Mouse (Mus musculus): ENCODE results near the gene Gm5150. TPM values are rescaled to one million over a fixed set of nuclear protein-coding genes. Genes with fewer than 3 reads are reported as not detected.

The Gm5150 gene
- total and polyA plus RNA-seq, 3 experiments = not detected

DNA sequence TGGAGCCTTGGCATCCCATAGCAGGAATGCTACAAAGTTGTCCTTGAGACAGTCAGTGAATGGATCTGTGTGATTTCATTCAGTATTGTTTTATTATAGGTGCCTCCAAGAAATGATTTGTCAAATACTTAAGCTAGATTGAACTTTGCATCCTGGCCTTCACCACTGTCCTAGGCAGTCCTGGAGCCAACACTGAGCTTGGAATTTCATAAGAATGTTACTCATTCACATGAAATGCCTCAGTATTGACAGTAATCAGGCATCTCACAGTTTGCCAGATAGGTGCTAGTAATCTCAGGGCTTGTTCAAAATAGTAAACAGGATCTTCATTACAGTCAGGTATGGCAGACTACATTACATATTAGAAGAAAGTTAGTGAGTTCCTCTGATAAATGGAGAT lies 49.3 kb downstream of the Gm5150 start:
- no peak overlapping the region for H3K27ac ChIP-seq (ENCODE audit: insufficient read depth, low read depth)
- no peak for DNase-seq (ENCODE audit: extremely low read depth)
- H3K4me3 ChIP-seq (replicated peaks in 1 of 3; ENCODE audit: low read depth in 2 of 3, low read length in 2 of 3, poor library complexity in 1 of 3) = no peak overlapping the region
- no peak overlapping the region for H3K9ac ChIP-seq (ENCODE audit: insufficient read depth, low read depth)
- H3K4me1 ChIP-seq (ENCODE audit: control insufficient read depth in 1 of 2, insufficient read depth in 2 of 2) = no peaks in the 10 kb centered on the region
- TF ChIP-seq MAZ (IDR thresholded peaks at IDR 0.05; ENCODE audit: low read depth, low read length) (no peak), UBTF (IDR thresholded peaks at IDR 0.05; ENCODE audit: low read depth, low read length) (no peak), RAD21 (IDR thresholded peaks at IDR 0.05; ENCODE audit: low read depth, low read length) (no peak), KAT2A (IDR thresholded peaks at IDR 0.05; ENCODE audit: insufficient replicate concordance, low read length) (no peak), USF1 (IDR thresholded peaks at IDR 0.05; ENCODE audit: low read depth, low read length) (no peak), ZNF384 (IDR thresholded peaks at IDR 0.05; ENCODE audit: low read depth, low read length) (no peak), JUND (conservative IDR thresholded peaks at IDR 0.05; ENCODE audit: low read depth, low read length) (no peak)
- H3K79me2 ChIP-seq (replicated peaks; ENCODE audit: control insufficient read depth, extremely low read depth, insufficient read depth, poor library complexity, severe bottlenecking) = no peaks in the 10 kb centered on the region
- in situ Hi-C loops (cut with MboI; ENCODE audit: low pct_ligation_motif_present, low pct_unique_long_range_greater_than_20kb, low sequenced_read_pairs) = no loop called here
- peaks cover 3% of the 10 kb centered on the region for H3K9me3 ChIP-seq (replicated peaks; ENCODE audit: low read length)
- H3K36me3 ChIP-seq (replicated peaks in 1 of 2; ENCODE audit: control insufficient read depth in 1 of 2, insufficient read depth in 1 of 2, low read length in 1 of 2) = no peaks in the 10 kb centered on the region
- dilution Hi-C loops (cut with MboI; ENCODE audit: extremely low pct_ligation_motif_present, extremely low pct_unique_long_range_greater_than_20kb, low sequenced_read_pairs) = no loop called here
- H3K27me3 ChIP-seq (replicated peaks) = no peaks in the 10 kb centered on the region
- H3K4me2 ChIP-seq (ENCODE audit: insufficient read depth, low read depth, poor library complexity, severe bottlenecking) = no peak overlapping the region

Other genes starting within 250 kb of the Gm5150 start
- not detected in 2 replicates for gene Sirpb1c, start 157.9 kb downstream of the Gm5150 start, total RNA-seq (2012; rRNA removed)
- not detected in 2 replicates for gene Sirpb1c, start 157.9 kb downstream of the Gm5150 start, total RNA-seq (2014; rRNA removed)
- not detected in 2 replicates for gene Sirpb1c, start 157.9 kb downstream of the Gm5150 start, polyA plus RNA-seq (2012; ENCODE audit: insufficient read length, low read depth)

All from CH12.LX (cell line).